Mouse (Mus musculus) limb, embryonic 13.5 days (tissue): ENCODE data around the gene Anapc16. TPM values are rescaled to one million over a fixed set of nuclear protein-coding genes. Genes with fewer than 3 reads are reported as not detected.
A peak's percentile ranks its signal among the peaks of the same experiment; 100 is the strongest.
"Not testable (repeated sequence)": the region's sequence is repeated elsewhere in the genome, so short reads cannot be mapped to it uniquely, and the experiment has no call there.

Experiments used
- ATAC-seq: fragments of 200-750 bp; cut with Nextera tagmentation; 2 replicates; pipeline ENCODE4 v1.8.0; 2017; ENCODE audit warnings: low read depth, moderate number of reproducible peaks, moderate TSS enrichment; ENCODE audit not compliant: low FRiP score
- H3K27ac ChIP-seq: fragments of 300-500 bp; sonication (generic); 2 replicates; pipeline ENCODE4 v1.5.1; 2015; ENCODE audit warnings: inconsistent platforms, mild to moderate bottlenecking, moderate library complexity
- H3K27me3 ChIP-seq: fragments of 300-500 bp; sonication (generic); 2 replicates; pipeline ENCODE4 v1.6.1; 2015; ENCODE audit warnings: mild to moderate bottlenecking, inconsistent platforms
- H3K36me3 ChIP-seq: fragments of 300-500 bp; sonication (generic); 2 replicates; pipeline ENCODE4 v1.6.1; 2015; ENCODE audit warnings: inconsistent platforms, mild to moderate bottlenecking, moderate library complexity
- H3K4me1 ChIP-seq: fragments of 300-500 bp; sonication (generic); 2 replicates; pipeline ENCODE4 v1.6.1; 2015; ENCODE audit warnings: inconsistent platforms
- H3K4me2 ChIP-seq: fragments of 300-500 bp; sonication (generic); replicated peaks from 2 replicates; pipeline ENCODE4 v1.6.1; 2015; ENCODE audit warnings: inconsistent platforms, mild to moderate bottlenecking, moderate library complexity
- H3K4me3 ChIP-seq: fragments of 300-500 bp; sonication (generic); 2 replicates; pipeline ENCODE4 v1.5.1; 2015; ENCODE audit warnings: moderate library complexity, mild to moderate bottlenecking, inconsistent platforms
- H3K9ac ChIP-seq: fragments of 300-500 bp; sonication (generic); 2 replicates; pipeline ENCODE4 v1.6.1; 2015; ENCODE audit warnings: mild to moderate bottlenecking, inconsistent platforms
- H3K9me3 ChIP-seq: fragments of 300-500 bp; sonication (generic); 2 replicates; pipeline ENCODE4 v1.6.1; 2016; ENCODE audit warnings: inconsistent platforms
- WGBS: fragments of 180-500 bp; shearing (Covaris S2); methylation state at CpG from one replicate; pipeline ENCODE4 v1.1.7; 2015; 5-methylcytosine and 5-hydroxymethylcytosine counted together
- polyA plus RNA-seq: library from polyadenylated mRNA; unstranded; fragments of >200 nt; fragmentation: Nextera tagmentation; extraction: Ambion mirVana; gene quantifications from 2 replicates; pipeline ENCODE4 v1.2.1, GENCODE M21; 2015

The Anapc16 gene
- polyA plus RNA-seq, 1 experiment from 2014 or later: 128 TPM

- Histone ChIP-seq H3K27me3 (no peaks in the 10 kb centered on the region), H3K27ac (no peak overlapping the region), H3K4me3 (no peak overlapping the region), H3K4me2 (no peak overlapping the region), H3K36me3 (peaks cover 44% of the 10 kb centered on the region), H3K9ac (no peak overlapping the region), H3K9me3 (no peaks in the 10 kb centered on the region), H3K4me1 (peaks cover 23% of the 10 kb centered on the region)
- ATAC-seq: no peak
- 14% methylated on average over 7 of the region's 7 CpGs for WGBS
Observed at GRCm38 (mm10) chr10:59997591-59997990, 5.3 kb downstream of the Anapc16 start.

- Histone ChIP-seq H3K4me3 (no peak overlapping the region), H3K4me1 (peaks cover 17% of the 10 kb centered on the region), H3K36me3 (peaks cover 46% of the 10 kb centered on the region), H3K27me3 (no peaks in the 10 kb centered on the region), H3K9me3 (no peaks in the 10 kb centered on the region), H3K9ac (no peak overlapping the region), H3K4me2 (no peak overlapping the region), H3K27ac (no peak overlapping the region)
- no peak for ATAC-seq
- WGBS: 93% methylated on average over 6 of the region's 6 CpGs
Observed at GRCm38 (mm10) chr10:59995889-59996288, 7.0 kb downstream of the Anapc16 start.

DNA sequence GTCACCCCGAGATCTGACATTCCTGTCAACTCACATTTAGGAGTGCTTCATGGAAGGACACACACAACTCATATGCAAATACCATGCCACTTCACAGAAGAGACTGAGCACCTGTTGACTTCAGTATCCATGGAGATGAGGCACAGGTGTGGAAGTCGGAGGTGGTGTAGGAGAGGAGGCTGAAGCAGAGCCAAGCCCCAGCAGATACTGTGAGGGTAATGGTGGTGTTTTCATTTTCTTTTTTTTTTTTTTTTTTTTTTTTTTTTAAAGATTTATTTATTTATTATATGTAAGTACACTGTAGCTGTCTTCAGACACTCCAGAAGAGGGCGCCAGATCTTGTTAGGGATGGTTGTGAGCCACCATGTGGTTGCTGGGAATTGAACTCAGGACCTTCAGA lies 9.1 kb downstream of the Anapc16 start:
- H3K4me1 ChIP-seq, H3K9ac ChIP-seq, ATAC-seq, H3K4me2 ChIP-seq, H3K4me3 ChIP-seq, H3K9me3 ChIP-seq, H3K27ac ChIP-seq, H3K27me3 ChIP-seq: not testable (repeated sequence)
- H3K36me3 ChIP-seq: peaks cover 62% of the 10 kb centered on the region
- WGBS: 92% methylated on average over 2 of the region's 3 CpGs

DNA sequence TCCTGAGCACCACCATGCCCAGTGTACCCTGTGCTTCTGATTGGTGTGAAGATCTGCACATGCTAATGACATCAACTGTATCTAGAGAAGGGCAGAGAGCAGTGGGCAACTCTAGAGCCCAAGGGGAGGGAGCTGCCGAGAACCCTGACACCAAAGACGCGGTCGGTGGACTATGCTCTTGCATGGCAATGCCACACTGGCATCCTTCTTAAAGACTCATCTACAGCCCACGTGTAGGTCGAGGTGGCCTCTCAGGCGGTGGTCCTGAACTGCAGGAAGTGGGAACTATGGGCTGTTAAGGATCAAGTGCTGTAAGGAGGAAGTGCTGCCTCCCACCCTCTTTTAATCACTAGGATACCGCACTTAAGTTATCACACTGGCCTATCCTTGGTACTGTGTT lies 10.9 kb downstream of the Anapc16 start:
- no peak overlapping the region for H3K4me2 ChIP-seq
- no peak overlapping the region for H3K9ac ChIP-seq
- no peak overlapping the region for H3K4me3 ChIP-seq
- H3K36me3 ChIP-seq: peaks cover 80% of the 10 kb centered on the region
- no peak for ATAC-seq
- 80% methylated on average over 8 of the region's 8 CpGs for WGBS
- H3K27me3 ChIP-seq: no peaks in the 10 kb centered on the region
- H3K27ac ChIP-seq: no peak overlapping the region
- no peaks in the 10 kb centered on the region for H3K9me3 ChIP-seq
- peaks cover 7% of the 10 kb centered on the region for H3K4me1 ChIP-seq

DNA sequence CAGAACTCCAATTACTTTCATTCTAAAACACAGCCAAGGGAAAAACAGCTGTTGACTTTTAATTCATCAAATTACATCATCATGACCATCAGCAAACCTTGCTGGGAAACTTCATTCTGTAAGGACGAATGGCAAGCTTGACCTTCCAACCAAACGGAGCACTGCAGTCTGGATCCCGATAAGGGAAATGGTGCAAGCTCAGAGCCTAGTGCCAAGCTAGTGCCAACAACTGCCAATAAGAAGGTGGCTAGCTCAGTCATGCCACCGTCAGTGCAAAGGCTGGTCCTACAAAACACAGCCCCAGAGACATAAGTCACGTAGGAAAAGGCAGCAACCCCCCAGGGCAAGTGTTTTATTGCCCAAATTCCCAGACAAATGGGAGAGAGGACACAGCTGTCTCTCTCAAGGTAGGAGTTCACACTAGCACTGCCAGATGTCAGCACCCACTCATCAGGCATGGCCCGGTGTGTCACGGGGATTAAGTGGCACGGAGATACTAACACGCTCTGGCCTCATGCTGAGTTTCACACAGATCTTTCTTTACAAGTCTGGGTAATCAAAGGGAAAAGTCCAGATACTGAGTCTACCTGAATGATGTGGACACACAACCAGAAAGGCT lies 11.6 kb downstream of the Anapc16 start:
- H3K4me3 ChIP-seq: no peak overlapping the region
- H3K27me3 ChIP-seq: no peaks in the 10 kb centered on the region
- H3K4me1 ChIP-seq: peaks cover 7% of the 10 kb centered on the region
- no peaks in the 10 kb centered on the region for H3K9me3 ChIP-seq
- ATAC-seq: no peak
- no peak overlapping the region for H3K4me2 ChIP-seq
- H3K9ac ChIP-seq: no peak overlapping the region
- WGBS: 55% methylated on average over 9 of the region's 9 CpGs
- H3K36me3 ChIP-seq: peaks cover 84% of the 10 kb centered on the region
- no peak overlapping the region for H3K27ac ChIP-seq

- no peak for ATAC-seq
- no peak overlapping the region for H3K9ac ChIP-seq
- H3K36me3 ChIP-seq: peaks cover 83% of the 10 kb centered on the region
- no peak overlapping the region for H3K27ac ChIP-seq
- H3K27me3 ChIP-seq: no peaks in the 10 kb centered on the region
- peaks cover 7% of the 10 kb centered on the region for H3K4me1 ChIP-seq
- H3K4me3 ChIP-seq: no peak overlapping the region
- no peaks in the 10 kb centered on the region for H3K9me3 ChIP-seq
- H3K4me2 ChIP-seq: no peak overlapping the region
- WGBS: 94% methylated on average over 9 of the region's 9 CpGs
Observed at GRCm38 (mm10) chr10:59990393-59990792, 12.5 kb downstream of the Anapc16 start.

- H3K9me3 ChIP-seq: no peaks in the 10 kb centered on the region
- no peak overlapping the region for H3K27ac ChIP-seq
- no peaks in the 10 kb centered on the region for H3K27me3 ChIP-seq
- peaks cover 7% of the 10 kb centered on the region for H3K4me1 ChIP-seq
- no peak overlapping the region for H3K4me2 ChIP-seq
- H3K9ac ChIP-seq: no peak overlapping the region
- peaks cover 80% of the 10 kb centered on the region for H3K36me3 ChIP-seq
- WGBS: 89% methylated on average over 4 of the region's 4 CpGs
- ATAC-seq: no peak
- no peak overlapping the region for H3K4me3 ChIP-seq
Observed at GRCm38 (mm10) chr10:59988036-59988435, 14.9 kb downstream of the Anapc16 start.

DNA sequence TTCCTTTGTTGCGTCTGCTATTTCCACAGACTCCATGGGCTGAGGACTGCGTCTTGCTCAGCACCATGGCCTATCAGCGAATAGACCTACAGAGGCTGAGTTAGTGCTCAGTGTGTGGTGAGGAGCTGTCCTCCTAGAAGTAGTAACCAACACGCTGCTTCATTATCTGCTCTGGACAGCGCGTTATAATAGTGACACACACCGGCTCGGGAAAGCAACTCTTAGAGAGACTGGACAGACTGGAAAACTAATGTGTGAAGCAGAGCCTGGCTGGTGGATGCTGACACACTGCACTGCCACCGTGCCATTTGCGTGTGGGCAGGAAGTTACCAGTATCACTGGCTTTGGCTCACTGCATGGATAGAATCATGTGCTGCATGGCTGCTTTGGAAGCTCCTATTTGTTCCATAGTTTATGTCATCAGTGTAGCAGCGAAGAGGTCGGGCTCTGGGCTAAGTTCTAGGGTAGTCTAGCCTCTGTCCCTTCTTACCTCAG lies 20.5 kb downstream of the Anapc16 start:
- 89% methylated on average over 12 of the region's 12 CpGs for WGBS
- no peaks in the 10 kb centered on the region for H3K27me3 ChIP-seq
- peaks cover 39% of the 10 kb centered on the region for H3K36me3 ChIP-seq
- H3K9me3 ChIP-seq: no peaks in the 10 kb centered on the region
- no peak overlapping the region for H3K4me2 ChIP-seq
- no peak for ATAC-seq
- no peak overlapping the region for H3K9ac ChIP-seq
- no peak overlapping the region for H3K27ac ChIP-seq
- H3K4me3 ChIP-seq: no peak overlapping the region
- H3K4me1 ChIP-seq: peaks cover 21% of the 10 kb centered on the region

DNA sequence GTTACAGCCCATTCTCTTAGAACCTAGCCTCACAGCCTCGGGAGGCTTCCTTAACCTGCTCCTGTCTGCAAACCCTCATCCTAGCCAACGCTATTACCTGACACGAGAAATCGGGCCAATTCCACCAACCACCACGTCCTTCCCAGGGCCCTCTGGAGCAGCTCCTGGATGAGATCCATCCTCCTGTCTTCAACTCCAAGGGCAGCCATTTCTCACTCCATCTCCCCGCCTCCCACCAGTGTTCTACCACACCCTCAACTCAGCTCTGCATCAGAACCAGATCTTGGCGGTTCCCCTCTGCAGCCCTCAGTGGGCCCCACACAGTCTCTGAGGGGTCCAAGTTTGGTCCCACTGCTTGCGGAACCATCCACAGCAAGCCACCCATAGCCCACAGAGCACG lies 21.1 kb downstream of the Anapc16 start:
- ATAC-seq: no peak
- peaks cover 33% of the 10 kb centered on the region for H3K36me3 ChIP-seq
- H3K4me3 ChIP-seq: no peak overlapping the region
- H3K27me3 ChIP-seq: no peaks in the 10 kb centered on the region
- H3K27ac ChIP-seq: peak overlapping the region; percentile 10; the same call in 1 of the 2 replicates
- no peak overlapping the region for H3K4me2 ChIP-seq
- WGBS: 84% methylated on average over 9 of the region's 9 CpGs
- H3K9me3 ChIP-seq: no peaks in the 10 kb centered on the region
- H3K4me1 ChIP-seq: peaks cover 21% of the 10 kb centered on the region
- no peak overlapping the region for H3K9ac ChIP-seq

GRCm38 (mm10) chr10:59981336-59981735 lies 21.6 kb downstream of the Anapc16 start:
- no peaks in the 10 kb centered on the region for H3K9me3 ChIP-seq
- H3K9ac ChIP-seq: no peak overlapping the region
- WGBS: 85% methylated on average over 4 of the region's 4 CpGs
- peaks cover 21% of the 10 kb centered on the region for H3K4me1 ChIP-seq
- no peak overlapping the region for H3K4me3 ChIP-seq
- no peak overlapping the region for H3K4me2 ChIP-seq
- peak overlapping the region; percentile 10; the same call in 1 of the 2 replicates for H3K27ac ChIP-seq
- no peak for ATAC-seq
- H3K27me3 ChIP-seq: no peaks in the 10 kb centered on the region
- H3K36me3 ChIP-seq: peaks cover 28% of the 10 kb centered on the region

GRCm38 (mm10) chr10:59980815-59981244 lies 22.1 kb downstream of the Anapc16 start:
- Histone ChIP-seq H3K36me3 (peaks cover 23% of the 10 kb centered on the region), H3K4me1 (peaks cover 21% of the 10 kb centered on the region), H3K27ac (no peak overlapping the region; the same call in 1 of the 2 replicates), H3K4me2 (no peak overlapping the region), H3K9ac (no peak overlapping the region), H3K27me3 (no peaks in the 10 kb centered on the region), H3K9me3 (no peaks in the 10 kb centered on the region), H3K4me3 (no peak overlapping the region)
- WGBS: 88% methylated on average over 6 of the region's 6 CpGs
- no peak for ATAC-seq

- Histone ChIP-seq H3K36me3 (peaks cover 9% of the 10 kb centered on the region), H3K4me2 (no peak overlapping the region), H3K27ac (peak overlapping the region; percentile 78), H3K4me3 (no peak overlapping the region), H3K4me1 (peaks cover 31% of the 10 kb centered on the region), H3K9me3 (no peaks in the 10 kb centered on the region), H3K27me3 (no peaks in the 10 kb centered on the region), H3K9ac (0 out of 2 replicates have a peak overlapping the region, but pooled peaks have one; percentile 45)
- ATAC-seq: peak; percentile 57; the same call in 1 of the 2 replicates
- 43% methylated on average over 11 of the region's 11 CpGs for WGBS
Observed at GRCm38 (mm10) chr10:59978873-59979743, 23.8 kb downstream of the Anapc16 start.
